Mouse (Mus musculus): ENCODE results near the gene Tmed9.

DNA sequence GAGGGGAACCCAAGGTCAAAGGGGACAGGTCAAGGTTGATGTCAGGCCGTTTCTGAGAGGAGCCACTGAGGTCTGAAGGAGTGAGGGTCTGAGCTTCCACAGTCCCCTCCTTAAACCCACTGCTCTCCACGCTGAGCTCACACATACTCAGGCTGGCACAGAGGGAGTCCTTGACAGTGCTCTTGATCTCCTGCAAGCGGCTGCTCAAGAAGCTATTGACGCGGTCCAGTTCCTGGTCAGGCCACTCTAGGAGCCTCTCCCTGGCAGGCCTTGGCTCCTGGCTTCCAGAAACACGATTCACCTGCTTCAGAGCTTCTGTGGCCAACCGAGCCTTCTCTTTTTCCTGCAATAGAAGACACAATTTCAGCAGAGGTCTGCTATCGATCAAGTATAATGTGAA lies 30.1 kb upstream of the Tmed9 start:
- TF ChIP-seq CTCF (conservative IDR thresholded peaks at IDR 0.05; ENCODE audit: low read length): no peak
- TF ChIP-seq POU5F1 (IDR thresholded peaks at IDR 0.05; ENCODE audit: borderline replicate concordance, low read length): no peak
- TF ChIP-seq NANOG (IDR thresholded peaks at IDR 0.05; ENCODE audit: borderline replicate concordance, low read length): no peak
